Mouse (Mus musculus) liver, postnatal 0 days (tissue): ENCODE data around the gene Tex2.

Experiments
- CTCF ChIP-seq: sonication (generic); IDR thresholded peaks from 2 replicates; pipeline ENCODE4 v1.5.1; 2016; ENCODE audit warnings: antibody characterized with exemption, low read depth
- EP300 ChIP-seq: IDR thresholded peaks from 2 replicates; pipeline ENCODE4 v1.6.1; 2016; ENCODE audit warnings: antibody characterized with exemption, low read depth, mild to moderate bottlenecking

- TF ChIP-seq CTCF (no peak), EP300 (no peak)
Observed at GRCm38 (mm10) chr11:106662634-106663407, 49.6 kb upstream of the Tex2 start.
